Mouse (Mus musculus) retina, adult 2 months (tissue): ENCODE results near the gene Scnn1a.

Source experiments
- DNase-seq: peaks from one replicate; pipeline ENCODE4 v3.0.0-alpha.2; 2012; ENCODE audit warnings: low read depth, low spot score

Gene Scnn1a

DNA sequence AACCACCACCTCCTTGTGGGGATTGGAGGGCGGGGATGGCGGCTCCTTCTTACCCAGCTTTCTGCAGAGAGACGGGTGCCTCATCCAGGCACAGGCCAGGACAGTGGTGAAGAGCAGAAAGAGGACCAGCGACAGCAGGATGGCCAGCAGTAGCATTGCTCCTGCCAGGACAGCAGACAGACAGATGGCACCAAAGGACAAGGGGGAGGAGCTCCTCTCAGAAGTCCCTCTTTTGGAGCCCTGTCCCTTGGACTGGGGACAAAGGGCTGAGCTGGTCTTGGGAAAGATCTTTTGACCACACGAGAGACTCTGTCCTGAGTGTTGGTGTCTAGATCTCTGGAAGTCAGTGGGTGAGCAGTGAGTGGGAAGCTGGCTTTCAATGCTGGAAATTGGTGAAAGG lies 11.1 kb upstream of the Scnn1a start:
- no peak for DNase-seq

- no peak for DNase-seq
Observed at GRCm38 (mm10) chr6:125312171-125312570, 8.3 kb upstream of the Scnn1a start.

DNA sequence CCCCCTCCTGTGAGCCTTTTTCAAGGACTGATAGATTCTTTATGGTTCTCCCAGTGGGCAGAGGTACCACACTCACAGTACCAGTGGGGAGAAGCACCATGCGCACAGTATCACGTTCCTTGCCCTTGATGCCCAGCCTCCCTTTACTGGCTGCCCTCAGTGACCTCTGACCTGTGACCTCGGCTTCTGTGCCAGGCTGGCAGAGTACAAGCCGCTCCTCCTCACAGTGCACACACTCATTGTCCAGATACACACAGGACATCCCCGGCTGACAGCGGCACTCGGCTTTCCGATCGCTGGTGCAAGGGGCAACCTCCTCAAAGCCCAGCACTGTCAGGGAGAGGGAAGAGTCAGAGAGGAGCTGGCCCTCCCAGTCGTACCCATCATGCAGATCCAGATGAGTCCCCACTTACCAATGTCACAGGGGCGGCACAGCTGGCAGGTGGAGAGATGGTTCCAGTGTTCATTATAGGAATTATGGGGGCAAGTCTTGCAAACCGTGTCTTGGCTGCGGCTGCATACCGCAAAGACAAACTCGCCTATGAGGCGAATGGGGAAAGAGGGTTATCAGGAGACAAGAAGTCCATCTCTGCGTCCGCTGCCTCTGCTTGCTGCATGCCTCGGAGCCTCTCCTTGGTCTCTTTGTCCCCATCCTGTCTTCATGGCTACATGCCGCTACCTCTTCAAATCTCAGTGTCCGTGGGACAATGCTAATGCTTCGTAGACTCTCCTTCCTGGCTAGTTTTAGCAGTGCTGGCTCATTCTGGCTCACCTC lies 7.7 kb upstream of the Scnn1a start:
- no peak for DNase-seq

DNA sequence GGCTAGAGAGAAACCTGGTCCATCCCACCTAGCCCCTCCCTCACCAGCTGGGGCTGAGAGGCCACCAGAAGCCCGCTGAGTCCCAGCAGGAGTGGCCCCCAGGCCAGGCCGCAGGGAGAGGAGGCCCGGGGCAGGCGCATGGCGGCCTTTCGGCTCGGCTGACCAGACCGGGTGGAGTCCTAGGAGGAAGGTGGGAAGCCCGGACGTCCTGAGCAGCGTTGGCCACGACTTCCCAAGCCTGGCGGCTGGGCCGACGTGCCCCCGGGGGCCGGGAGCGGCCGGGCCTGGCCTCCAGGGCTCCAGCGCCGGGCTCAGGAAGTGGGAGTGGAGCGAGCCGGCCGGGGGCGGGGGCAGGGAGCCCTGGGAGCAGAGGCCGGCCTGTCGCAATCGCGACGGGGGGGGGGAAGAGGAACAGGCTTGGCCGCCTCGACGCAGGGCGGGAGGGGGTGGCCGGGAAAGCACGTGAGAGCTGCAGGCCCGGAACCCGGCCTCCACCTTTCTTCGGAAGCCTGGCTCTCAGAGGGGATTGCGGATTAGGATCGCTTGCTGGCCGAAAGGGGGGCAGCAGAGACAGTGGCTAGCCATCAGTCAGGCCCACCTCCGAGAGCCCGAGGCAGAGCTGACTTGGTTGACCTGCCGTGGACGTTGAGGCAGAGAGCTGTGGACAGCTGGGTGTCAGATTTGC lies 6.8 kb upstream of the Scnn1a start, which contains the start of gene Ltbr:
Gene Ltbr, minus strand, starts transcription at position 340 of the 685 bp plus-strand sequence.
- DNase-seq, result peak; percentile 9

DNA sequence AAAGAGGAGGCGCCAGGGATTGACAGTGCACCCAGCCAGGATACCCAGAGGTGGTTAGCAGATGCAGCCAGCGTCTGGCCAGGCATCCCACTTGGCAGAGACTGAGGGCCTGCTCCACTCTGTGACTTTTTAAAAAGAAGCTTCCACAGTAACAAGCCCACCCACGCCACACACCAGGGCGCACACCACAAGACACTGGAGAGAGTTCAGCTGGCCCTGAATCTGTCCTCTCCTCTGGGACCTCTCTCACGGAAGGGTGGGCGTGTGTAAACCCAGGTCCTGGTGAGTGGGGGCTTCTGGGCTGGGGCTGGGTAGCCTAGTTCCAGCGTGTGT lies 6.3 kb upstream of the Scnn1a start:
- DNase-seq, result no peak

GRCm38 (mm10) chr6:125314746-125315145 lies 5.7 kb upstream of the Scnn1a start:
- DNase-seq, result no peak

DNA sequence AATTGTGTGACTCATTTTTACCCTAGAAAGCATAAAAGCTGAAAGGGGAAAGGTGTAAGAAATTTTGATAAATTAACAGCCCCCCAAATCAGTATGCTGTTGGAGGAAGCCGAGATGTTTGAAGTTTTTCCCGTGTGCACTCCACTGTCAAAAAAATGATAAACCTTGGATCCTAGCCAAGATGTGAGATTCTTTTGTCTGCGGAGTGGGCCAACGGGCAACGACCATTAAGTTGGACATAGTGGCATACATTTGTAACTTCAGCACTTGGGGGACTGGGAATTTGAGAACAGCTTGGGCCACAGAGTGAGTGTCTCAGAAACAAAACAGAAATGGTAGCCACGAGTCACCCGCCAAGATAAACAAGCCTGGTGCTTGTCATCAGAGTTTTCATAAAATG lies 3.4 kb upstream of the Scnn1a start:
- no peak for DNase-seq

DNA sequence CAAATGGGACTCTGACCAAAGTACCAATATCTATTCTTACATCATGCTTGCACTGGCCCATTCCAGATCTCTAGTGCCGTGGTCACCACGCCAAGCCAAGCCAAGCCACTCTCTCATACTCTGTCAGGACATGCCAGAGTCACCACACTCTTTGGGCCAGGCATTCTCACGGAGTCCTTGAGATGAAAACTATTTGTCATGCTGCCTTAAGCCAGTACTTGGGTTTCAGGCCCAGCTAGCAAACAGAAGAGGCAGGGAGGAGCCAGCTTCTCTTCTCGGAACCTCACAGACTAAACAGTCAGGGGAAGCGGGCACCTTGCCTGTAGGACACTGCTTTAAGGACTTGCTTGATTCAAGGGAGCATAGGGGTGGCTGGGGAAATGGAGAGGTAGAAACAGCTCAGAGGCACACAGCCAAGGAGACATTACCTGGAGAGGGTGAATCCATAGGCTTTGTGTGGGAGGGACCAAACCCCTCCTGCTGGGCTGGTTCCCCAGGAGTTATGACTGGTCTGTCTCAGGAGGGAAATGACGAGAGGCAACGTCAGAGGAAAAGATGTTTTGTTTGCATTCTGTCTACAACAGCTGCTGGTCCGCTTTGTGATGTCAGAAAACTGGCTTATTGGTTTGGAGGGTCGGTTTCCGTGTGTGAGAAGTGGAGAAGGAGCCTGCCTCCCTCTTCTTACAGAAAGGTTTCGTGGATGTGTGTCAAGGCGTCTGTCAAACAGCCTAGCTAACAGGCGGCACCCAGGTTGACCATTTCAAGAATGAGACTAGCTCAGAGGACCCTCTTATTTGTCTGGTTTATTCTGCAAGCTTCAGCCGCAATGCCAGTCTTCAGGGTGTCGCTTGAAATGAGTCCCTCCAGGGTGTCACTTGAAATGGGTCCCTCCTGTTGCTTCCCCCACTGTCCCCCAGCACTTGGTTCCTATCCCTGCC lies 1.2 kb upstream of the Scnn1a start:
- DNase-seq, result no peak

DNA sequence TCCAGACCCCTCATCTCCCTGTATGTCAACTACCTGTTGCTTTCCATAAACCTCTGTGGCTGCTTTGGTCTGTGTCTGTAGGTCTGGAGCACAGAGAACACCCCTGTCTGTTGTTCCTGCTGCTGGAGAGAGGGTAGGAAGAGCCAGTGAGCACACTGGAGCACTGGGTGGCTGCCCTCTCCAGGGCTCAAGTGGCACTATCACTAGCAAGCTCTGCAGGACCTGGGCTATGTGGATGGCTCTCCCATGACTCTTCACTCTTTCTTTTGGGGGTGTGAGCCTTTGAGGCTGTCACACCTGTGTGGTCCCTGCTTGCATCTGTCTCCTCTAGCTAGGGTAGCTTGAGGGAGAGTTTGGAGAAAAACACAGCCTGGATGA lies 551 bp upstream of the Scnn1a start:
- DNase-seq, result no peak

DNA sequence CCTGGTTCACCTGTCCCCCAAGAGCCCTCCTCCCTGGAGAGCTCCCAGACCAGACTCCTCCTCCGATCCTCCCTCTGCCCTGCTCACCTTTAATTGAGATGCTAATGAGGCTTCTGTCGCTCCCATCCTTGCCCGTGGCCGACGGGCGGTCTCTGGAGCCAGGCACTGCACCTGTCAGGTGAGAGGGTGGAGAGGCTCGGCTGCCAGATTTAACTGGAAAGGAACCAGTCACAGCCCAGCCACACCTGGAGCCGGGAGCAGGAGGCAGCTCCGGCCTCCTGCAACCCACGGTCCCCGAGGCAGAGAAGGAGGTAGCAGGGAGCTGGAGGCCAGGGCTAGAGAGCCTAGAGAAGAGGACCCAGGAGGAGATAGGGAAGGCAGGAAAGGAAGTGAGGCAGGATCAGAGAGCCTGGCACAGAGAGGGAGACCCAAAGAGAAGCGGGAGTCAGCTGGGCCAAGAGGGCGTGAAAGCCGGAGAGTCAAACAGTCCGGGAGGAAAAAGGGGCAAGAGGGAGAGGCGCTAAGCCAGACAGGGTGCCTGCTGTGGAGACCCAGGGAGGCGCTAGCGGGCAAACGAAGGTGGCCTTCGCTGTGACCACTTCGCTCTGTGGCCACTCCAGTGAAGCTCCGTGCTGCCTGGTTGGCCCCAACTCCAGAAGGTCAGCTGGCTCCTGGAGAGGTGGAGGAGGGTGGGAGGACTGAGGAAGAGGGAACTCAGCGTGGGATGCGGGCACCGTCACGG lies 826 bp downstream of the Scnn1a start:
- no peak for DNase-seq

- DNase-seq, result no peak
Observed at GRCm38 (mm10) chr6:125322794-125323193, 2.3 kb downstream of the Scnn1a start.

- DNase-seq, result no peak
Observed at GRCm38 (mm10) chr6:125323547-125323946, 3.1 kb downstream of the Scnn1a start.

- no peak for DNase-seq
Observed at GRCm38 (mm10) chr6:125325337-125325736, 4.9 kb downstream of the Scnn1a start.

DNA sequence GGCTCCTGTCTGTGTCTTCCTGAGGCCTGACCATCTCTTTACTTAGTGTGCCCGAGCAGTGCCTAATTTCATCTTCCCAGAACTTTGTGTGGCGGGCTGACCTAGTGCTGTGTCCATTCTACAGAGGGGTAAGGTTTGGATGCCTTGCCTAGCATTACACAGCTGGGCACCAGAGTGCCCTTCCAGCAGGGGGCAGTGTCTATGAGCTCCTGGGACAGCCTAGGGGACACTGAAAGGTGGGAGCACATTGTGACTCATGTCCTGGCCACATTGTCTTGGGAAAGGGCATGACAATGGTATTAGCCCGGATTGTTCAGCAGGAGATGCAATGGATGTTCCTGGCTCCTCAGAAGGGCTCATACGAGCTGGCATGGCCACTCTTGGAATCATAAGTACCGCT lies 7.8 kb downstream of the Scnn1a start:
- no peak for DNase-seq

DNA sequence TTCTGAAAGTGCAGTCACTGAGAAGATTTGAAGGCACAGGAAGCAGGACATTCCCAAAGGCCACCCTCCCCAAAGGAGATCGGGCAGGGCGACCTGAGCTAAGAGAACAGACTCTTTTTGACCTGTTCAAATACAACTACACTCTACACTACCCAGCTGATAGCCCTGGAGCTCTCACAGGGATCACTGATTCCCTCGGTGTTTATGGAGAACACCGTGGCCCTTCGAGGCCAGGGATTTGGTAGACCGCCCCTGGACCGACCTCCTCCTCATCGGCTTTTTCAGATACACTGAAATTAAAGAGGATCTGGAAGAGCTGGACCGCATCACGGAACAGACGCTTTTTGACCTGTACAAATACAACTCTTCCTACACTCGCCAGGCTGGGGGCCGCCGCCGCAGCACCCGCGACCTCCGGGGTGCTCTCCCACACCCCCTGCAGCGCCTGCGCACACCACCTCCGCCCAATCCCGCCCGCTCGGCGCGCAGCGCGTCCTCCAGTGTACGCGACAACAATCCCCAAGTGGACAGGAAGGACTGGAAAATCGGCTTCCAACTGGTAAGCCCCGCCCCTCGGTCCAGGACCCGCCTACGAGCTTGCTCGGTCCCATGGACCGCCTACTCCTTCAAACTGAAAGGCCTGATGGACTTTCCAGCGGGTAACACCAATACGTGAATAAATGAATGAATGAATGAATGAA lies 10.3 kb downstream of the Scnn1a start:
- DNase-seq, result peak; percentile 66

GRCm38 (mm10) chr6:125333112-125333899 lies 12.8 kb downstream of the Scnn1a start:
- no peak for DNase-seq

GRCm38 (mm10) chr6:125334356-125334755 lies 13.9 kb downstream of the Scnn1a start:
- no peak for DNase-seq

DNA sequence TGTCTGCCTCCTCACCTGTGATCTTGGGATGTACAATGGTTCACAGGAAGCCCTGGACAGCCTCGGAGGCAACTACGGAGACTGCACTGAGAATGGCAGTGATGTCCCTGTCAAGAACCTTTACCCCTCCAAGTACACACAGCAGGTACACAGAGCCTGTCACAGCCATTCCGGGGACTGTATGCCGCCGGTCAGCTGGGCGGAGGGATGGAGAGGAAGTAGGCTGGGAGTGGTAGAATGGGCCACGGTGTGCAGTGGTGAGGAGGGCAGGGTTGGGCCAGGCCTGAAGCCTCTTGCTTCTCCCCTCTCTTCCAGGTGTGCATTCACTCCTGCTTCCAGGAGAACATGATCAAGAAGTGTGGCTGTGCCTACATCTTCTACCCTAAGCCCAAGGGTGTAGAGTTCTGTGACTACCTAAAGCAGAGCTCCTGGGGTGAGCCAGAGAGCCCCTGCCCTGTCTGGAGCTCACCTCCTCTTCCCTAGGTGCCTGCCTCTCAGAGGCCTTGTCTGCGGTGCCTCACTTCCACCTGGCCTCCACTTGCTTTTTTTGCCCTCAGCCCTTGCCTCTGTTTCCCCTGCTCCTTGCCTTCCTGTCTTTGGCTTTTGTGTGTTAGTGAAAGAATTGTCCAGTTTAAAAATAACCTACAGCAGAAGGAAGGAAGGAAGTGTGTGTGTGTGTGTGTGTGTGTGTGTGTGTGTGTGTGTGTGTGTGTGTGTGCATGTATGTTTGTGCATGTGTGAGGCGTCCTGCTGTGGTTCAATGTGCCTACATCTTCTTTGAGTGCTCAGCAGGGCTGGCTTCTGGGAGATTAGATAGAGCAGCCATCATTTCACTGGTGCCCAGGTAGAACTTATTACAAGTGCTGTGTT lies 18.6 kb downstream of the Scnn1a start:
- DNase-seq, result no peak

GRCm38 (mm10) chr6:125340244-125340643 lies 19.8 kb downstream of the Scnn1a start:
- no peak for DNase-seq
